Mouse (Mus musculus) neural tube, embryonic 15.5 days (tissue): Measurements from ENCODE around the gene Dbnl. TPM values are rescaled to one million over a fixed set of nuclear protein-coding genes. Genes with fewer than 3 reads are reported as not detected.
"Not testable (repeated sequence)": the region's sequence is repeated elsewhere in the genome, so short reads cannot be mapped to it uniquely, and the experiment has no call there.

Experiments used
- ATAC-seq: fragments of 200-750 bp; cut with Nextera tagmentation; 2 replicates; pipeline ENCODE4 v1.8.0; 2017; ENCODE audit warnings: mild to moderate bottlenecking, moderate TSS enrichment, moderate library complexity; ENCODE audit not compliant: low FRiP score
- H3K27ac ChIP-seq: fragments of 300-500 bp; sonication (generic); replicated peaks from 2 replicates; pipeline ENCODE4 v1.5.1; 2015; ENCODE audit warnings: mild to moderate bottlenecking, inconsistent platforms
- H3K27me3 ChIP-seq: fragments of 300-500 bp; sonication (generic); replicated peaks from 2 replicates; pipeline ENCODE4 v1.6.1; 2015; ENCODE audit warnings: inconsistent platforms
- H3K36me3 ChIP-seq: fragments of 300-500 bp; sonication (generic); 2 replicates; pipeline ENCODE4 v1.6.1; 2015; ENCODE audit warnings: inconsistent platforms
- H3K4me1 ChIP-seq: fragments of 300-500 bp; sonication (generic); 2 replicates; pipeline ENCODE4 v1.6.1; 2015; ENCODE audit warnings: inconsistent platforms
- H3K4me2 ChIP-seq: fragments of 300-500 bp; sonication (generic); 2 replicates; pipeline ENCODE4 v1.6.1; 2015; ENCODE audit warnings: inconsistent platforms, mild to moderate bottlenecking, moderate library complexity
- H3K4me3 ChIP-seq: fragments of 300-500 bp; sonication (generic); replicated peaks from 2 replicates; pipeline ENCODE4 v1.5.1; 2015; ENCODE audit warnings: mild to moderate bottlenecking, inconsistent platforms
- H3K9ac ChIP-seq: fragments of 300-500 bp; sonication (generic); replicated peaks from 2 replicates; pipeline ENCODE4 v1.6.1; 2015; ENCODE audit warnings: mild to moderate bottlenecking, inconsistent platforms
- H3K9me3 ChIP-seq: fragments of 300-500 bp; sonication (generic); replicated peaks from 2 replicates; pipeline ENCODE4 v1.6.1; 2016; ENCODE audit warnings: inconsistent platforms
- WGBS: fragments of 180-500 bp; shearing (Covaris S2); methylation state at CpG from one replicate; pipeline ENCODE4 v1.1.7; 2015; ENCODE audit warnings: mixed read lengths; 5-methylcytosine and 5-hydroxymethylcytosine counted together
- polyA plus RNA-seq: library from polyadenylated mRNA; unstranded; fragments of >200 nt; fragmentation: Nextera tagmentation; extraction: Ambion mirVana; gene quantifications from 2 replicates; pipeline ENCODE4 v1.2.1, GENCODE M21; 2015

Gene Dbnl
- polyA plus RNA-seq, 1 experiment from 2014 or later, result 131 TPM

DNA sequence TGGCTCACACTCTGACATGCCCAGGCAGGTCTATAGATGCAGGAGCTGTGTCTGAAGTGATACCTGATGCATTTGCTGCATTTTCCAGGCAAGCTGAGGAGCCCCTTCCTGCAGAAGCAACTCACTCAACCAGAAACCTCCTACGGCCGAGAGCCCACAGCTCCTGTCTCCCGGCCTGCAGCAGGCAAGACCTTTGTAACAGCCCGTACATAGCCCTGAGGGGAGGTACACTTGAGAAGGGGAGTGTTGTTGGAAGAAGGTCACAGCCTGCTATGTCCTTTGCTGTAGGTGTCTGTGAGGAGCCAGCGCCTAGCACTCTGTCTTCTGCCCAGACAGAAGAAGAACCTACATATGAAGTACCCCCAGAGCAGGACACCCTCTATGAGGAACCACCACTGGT is 9.6 kb downstream of the Dbnl start:
- no peak for ATAC-seq
- H3K27me3 ChIP-seq, result no peaks in the 10 kb centered on the region
- no peaks in the 10 kb centered on the region for H3K4me1 ChIP-seq
- H3K4me3 ChIP-seq, result no peak overlapping the region
- peaks cover 80% of the 10 kb centered on the region for H3K36me3 ChIP-seq
- H3K9ac ChIP-seq, result no peak overlapping the region
- no peak overlapping the region for H3K27ac ChIP-seq
- 93% methylated on average over 5 of the region's 5 CpGs for WGBS
- H3K4me2 ChIP-seq, result no peak overlapping the region
- no peaks in the 10 kb centered on the region for H3K9me3 ChIP-seq

DNA sequence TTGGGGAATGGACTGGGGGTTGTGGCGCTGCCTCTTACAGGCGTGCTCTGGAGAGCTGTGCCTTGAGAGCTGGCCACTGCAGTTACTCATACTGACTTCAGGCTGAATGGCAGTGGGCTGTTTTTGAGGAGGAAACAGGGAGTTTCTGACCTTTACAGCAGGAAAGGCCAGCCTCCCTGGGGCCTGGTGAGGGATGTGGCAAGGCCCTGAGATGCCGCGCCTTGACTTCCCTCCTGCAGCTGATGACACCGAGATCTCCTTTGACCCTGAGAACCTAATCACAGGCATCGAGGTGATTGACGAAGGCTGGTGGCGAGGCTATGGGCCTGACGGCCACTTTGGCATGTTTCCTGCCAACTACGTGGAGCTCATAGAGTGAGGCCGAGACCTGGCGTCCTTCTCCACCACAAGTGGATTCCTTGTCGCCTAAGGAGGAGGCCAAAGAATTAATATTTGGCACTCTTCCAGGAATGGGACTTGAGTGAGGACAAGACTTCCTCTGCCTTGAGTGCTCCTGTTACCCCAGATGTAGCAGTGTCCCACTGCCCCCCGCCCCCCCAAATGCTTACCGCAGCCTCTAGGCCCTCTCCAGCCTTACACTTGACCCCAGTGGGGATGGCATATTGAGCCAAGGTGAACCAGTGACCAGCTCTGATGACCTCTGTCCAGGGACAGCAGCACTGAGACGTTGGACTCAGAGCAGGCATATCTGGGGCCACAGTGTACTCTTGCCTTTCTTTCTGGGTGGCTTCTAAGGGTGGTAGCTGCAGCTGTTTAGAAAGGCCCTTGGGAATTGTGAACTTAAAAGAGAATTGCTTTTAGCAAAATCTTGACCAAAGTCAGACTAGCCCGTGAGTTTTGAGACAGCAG is 11.6 kb downstream of the Dbnl start:
- H3K4me2 ChIP-seq, result no peak overlapping the region
- H3K9me3 ChIP-seq, result no peaks in the 10 kb centered on the region
- H3K4me3 ChIP-seq, result no peak overlapping the region
- no peak for ATAC-seq
- no peak overlapping the region for H3K9ac ChIP-seq
- no peak overlapping the region for H3K27ac ChIP-seq
- H3K27me3 ChIP-seq, result no peaks in the 10 kb centered on the region
- H3K36me3 ChIP-seq, result peaks cover 63% of the 10 kb centered on the region
- 90% methylated on average over 17 of the region's 17 CpGs for WGBS
- H3K4me1 ChIP-seq, result no peaks in the 10 kb centered on the region

DNA sequence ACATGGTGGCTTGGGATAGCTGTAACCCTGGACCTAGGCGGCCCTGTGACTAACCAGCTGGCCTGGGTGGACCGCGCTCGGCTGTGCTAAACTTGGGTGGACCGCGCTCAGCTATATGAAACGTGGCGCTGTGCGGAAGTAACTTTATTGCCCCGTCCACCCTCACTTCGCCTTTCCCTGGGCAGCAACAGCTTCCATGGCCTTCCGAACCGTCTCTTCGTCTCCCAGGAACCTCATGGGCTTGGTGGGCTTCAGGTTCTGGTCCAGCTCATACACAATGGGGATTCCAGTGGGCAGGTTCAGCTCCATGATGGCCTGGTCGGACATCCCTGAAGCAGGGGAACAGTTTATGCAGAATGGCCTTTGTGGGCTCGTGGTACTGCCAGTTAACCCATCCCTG is 13.2 kb downstream of the Dbnl start:
- WGBS, result 95% methylated on average over 16 of the region's 16 CpGs
- Histone ChIP-seq H3K27me3 (no peaks in the 10 kb centered on the region), H3K36me3 (peaks cover 46% of the 10 kb centered on the region), H3K4me1 (no peaks in the 10 kb centered on the region), H3K27ac (no peak overlapping the region), H3K4me2 (no peak overlapping the region), H3K9ac (no peak overlapping the region), H3K4me3 (no peak overlapping the region), H3K9me3 (no peaks in the 10 kb centered on the region)
- ATAC-seq, result no peak

DNA sequence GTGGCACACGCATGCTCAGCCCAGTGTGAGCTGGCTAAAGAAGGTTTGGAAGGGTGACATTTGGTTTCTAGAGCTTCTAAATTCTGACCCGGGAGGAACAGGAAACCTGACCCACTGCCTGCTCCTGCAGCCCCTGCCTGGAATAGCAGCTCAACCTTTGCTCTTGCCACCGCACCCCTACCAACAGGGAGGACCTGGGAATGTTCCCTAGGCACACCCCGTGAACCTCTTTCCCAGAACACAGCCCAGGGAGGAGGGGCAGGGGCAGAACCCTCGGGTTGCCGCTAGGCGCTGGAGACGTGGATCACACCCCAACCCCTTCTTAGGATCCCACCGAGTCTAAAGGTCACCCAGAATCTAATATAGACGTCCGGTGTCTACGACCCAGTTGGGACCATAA is 13.7 kb downstream of the Dbnl start:
- peak; percentile 33; the same call in 1 of the 2 replicates for ATAC-seq
- 76% methylated on average over 12 of the region's 12 CpGs for WGBS
- H3K4me3 ChIP-seq, result no peak overlapping the region
- no peak overlapping the region for H3K27ac ChIP-seq
- no peaks in the 10 kb centered on the region for H3K4me1 ChIP-seq
- no peak overlapping the region for H3K4me2 ChIP-seq
- H3K36me3 ChIP-seq, result peaks cover 41% of the 10 kb centered on the region
- no peaks in the 10 kb centered on the region for H3K27me3 ChIP-seq
- no peaks in the 10 kb centered on the region for H3K9me3 ChIP-seq
- H3K9ac ChIP-seq, result no peak overlapping the region

DNA sequence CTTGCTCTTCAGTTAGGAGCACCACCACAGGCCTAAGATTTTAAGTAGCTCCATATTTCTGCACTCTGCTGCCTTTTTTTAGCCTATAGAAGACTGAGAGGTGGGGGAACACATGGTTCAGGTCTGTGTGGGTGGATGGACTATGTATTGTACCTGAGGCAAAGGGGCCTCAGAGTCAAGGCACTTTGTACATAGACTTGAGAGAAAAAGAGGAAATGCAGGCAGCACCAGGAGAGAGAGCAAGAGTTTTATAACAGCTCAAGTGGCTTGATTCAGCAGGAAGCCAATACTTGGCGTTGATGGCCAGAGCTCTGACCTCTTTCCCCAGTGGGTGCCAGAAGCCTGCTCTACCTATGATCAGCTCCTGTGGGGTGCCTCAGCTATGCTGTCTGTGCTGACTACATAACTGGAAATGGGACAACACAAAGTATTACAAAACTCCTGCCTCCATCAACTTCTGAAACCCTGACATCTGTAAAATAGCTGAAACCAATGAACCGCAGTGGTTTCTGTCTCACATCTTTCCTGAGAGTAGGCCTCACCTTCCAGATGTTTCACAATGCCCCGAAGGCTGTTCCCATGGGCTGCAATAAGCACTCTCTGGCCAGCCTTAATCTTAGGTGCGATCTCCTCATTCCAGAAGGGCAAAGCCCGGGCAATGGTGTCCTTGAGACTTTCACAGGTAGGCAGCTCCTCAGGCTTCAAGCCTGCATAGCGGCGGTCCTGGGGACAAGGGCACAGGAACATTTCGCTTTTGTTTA is 14.3 kb downstream of the Dbnl start:
- no peak overlapping the region for H3K4me2 ChIP-seq
- no peak for ATAC-seq
- H3K9me3 ChIP-seq, result no peaks in the 10 kb centered on the region
- H3K27ac ChIP-seq, result no peak overlapping the region
- WGBS, result 79% methylated on average over 8 of the region's 8 CpGs
- no peak overlapping the region for H3K9ac ChIP-seq
- H3K27me3 ChIP-seq, result no peaks in the 10 kb centered on the region
- H3K4me3 ChIP-seq, result no peak overlapping the region
- no peaks in the 10 kb centered on the region for H3K4me1 ChIP-seq
- peaks cover 35% of the 10 kb centered on the region for H3K36me3 ChIP-seq

DNA sequence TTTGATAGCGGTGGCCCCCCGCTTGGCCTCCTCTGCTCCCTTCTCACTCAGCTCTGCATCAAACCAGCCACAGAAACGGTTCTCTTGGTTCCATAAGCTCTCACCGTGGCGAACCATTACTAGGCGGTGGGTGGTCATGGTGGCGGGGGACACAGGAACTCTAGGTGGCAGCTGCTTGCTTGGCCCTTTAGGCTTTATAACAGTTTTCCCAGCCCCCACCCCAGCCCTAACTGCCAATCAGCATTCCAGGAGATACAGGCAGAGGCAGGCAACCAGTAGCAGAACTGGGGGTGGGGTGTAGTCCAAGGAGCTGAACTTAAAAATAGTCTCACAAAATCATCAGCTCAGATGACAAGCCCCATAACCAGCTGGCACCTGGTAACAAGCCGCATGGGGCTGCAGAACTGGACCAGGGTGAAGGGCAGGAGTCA is 15.3 kb downstream of the Dbnl start, which contains the start of gene Pgam2:
TSS of gene Pgam2 (minus strand) at position 183 of the 431 bp plus-strand sequence.
- Histone ChIP-seq H3K27ac (no peak within 1 kb of the TSS), H3K9ac (no peak within 1 kb of the TSS), H3K4me1 (no peaks in the 10 kb centered on the region), H3K36me3 (peaks cover 27% of the 10 kb centered on the region), H3K27me3 (no peaks in the 10 kb centered on the region), H3K9me3 (no peaks in the 10 kb centered on the region), H3K4me3 (no peak within 1 kb of the TSS), H3K4me2 (no peak within 1 kb of the TSS)
- WGBS, result 48% methylated on average over 8 of the region's 8 CpGs
- 0 out of 2 replicates have a peak, but pooled peaks have one; percentile 21 for ATAC-seq

DNA sequence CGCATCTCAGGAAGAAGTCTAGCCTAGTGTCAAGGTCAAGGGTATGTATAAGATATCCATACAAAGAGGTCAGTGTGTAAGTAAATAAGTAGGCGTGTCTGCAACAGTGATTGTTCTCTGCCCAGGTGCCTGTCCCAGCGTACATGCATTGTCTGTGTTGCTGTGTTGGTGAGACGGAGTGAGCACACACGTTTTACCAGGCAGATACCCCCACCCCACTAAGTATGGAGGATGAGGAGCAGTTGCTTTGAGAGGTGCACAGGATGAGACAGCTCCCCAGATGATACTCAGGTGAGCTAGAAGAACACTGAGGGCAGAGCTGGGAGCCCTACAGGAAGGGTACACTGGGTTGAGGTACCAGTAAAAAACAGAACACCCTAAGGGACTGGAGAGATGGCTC is 15.9 kb downstream of the Dbnl start:
- no peak overlapping the region for H3K9ac ChIP-seq
- ATAC-seq, result no peak
- WGBS, result 74% methylated on average over 5 of the region's 5 CpGs
- no peak overlapping the region for H3K4me2 ChIP-seq
- no peaks in the 10 kb centered on the region for H3K27me3 ChIP-seq
- H3K36me3 ChIP-seq, result peaks cover 21% of the 10 kb centered on the region
- H3K9me3 ChIP-seq, result no peaks in the 10 kb centered on the region
- H3K4me1 ChIP-seq, result no peaks in the 10 kb centered on the region
- H3K4me3 ChIP-seq, result no peak overlapping the region
- H3K27ac ChIP-seq, result no peak overlapping the region

DNA sequence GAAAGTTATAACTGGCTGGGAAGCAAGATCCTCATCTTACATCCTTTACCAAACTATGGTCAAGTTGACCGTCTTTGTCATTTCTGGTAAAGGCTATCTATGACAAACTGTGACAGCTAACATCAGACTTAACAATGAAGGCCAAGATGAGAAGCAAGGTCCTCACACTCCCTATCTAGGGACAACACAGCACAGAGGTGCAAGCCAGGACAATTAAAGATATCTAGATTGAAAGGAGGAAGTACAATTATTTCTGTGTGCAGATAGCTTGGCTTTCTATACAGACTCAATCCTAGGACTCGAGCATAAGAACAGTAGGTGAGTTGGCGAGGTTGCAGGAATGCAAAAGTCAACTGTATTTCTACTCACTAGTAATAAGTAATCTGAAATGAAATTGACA is 17.4 kb downstream of the Dbnl start:
- Histone ChIP-seq H3K36me3 (peaks cover 5% of the 10 kb centered on the region), H3K9me3 (no peaks in the 10 kb centered on the region), H3K4me1 (no peaks in the 10 kb centered on the region), H3K4me2 (no peak overlapping the region), H3K9ac (no peak overlapping the region), H3K4me3 (no peak overlapping the region), H3K27ac (no peak overlapping the region), H3K27me3 (no peaks in the 10 kb centered on the region)
- ATAC-seq, result no peak
- WGBS, result 89% methylated on average over 3 of the region's 3 CpGs

DNA sequence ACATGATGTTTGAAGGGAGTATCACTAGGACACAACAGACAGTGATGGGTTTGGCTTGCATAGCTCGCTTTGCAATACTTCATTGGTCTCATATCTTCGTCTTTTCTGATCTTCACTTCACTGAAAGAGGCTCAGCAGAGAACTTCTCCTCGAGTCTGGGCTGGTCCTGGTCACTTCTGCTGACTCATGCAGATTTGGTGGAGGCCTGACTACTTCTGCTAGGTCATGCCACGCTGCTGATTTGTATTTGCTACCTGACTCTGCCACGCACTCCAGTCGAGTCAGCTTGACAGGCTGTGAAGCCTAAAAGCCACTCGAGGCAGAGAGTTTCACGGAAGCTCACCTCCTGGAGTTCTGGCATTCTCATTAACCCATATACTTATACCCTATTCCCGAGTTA is 19.7 kb downstream of the Dbnl start:
- H3K27ac ChIP-seq, result no peak overlapping the region
- ATAC-seq, result no peak
- no peaks in the 10 kb centered on the region for H3K36me3 ChIP-seq
- H3K4me2 ChIP-seq, result no peak overlapping the region
- WGBS, result 87% methylated on average over 9 of the region's 9 CpGs
- H3K4me1 ChIP-seq, result no peaks in the 10 kb centered on the region
- no peaks in the 10 kb centered on the region for H3K9me3 ChIP-seq
- no peak overlapping the region for H3K4me3 ChIP-seq
- H3K9ac ChIP-seq, result no peak overlapping the region
- H3K27me3 ChIP-seq, result no peaks in the 10 kb centered on the region

DNA sequence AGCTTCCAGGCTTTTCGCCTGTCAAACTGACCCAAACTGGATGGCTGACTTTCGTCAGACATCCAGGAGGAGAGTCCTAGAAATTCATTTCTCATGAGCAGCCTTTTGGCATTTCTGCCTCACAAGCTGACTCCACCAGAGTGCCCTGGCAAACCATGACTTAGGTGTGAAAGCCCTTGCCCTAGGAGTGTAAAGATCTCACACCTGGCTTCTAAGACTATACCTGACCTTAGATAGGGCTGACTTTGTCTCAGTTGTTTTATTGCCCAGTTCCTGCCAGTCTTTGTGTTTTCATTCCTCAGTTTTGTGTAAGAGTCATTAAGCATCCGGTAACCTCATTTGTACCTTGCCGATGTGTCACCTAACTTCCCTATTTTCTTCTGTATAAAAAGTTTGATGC is 21.2 kb downstream of the Dbnl start:
- not testable (repeated sequence) for H3K4me1 ChIP-seq, H3K27me3 ChIP-seq, H3K4me2 ChIP-seq, H3K27ac ChIP-seq, H3K9me3 ChIP-seq, H3K9ac ChIP-seq, ATAC-seq, H3K4me3 ChIP-seq, H3K36me3 ChIP-seq
- WGBS, result 92% methylated on average over 4 of the region's 4 CpGs

DNA sequence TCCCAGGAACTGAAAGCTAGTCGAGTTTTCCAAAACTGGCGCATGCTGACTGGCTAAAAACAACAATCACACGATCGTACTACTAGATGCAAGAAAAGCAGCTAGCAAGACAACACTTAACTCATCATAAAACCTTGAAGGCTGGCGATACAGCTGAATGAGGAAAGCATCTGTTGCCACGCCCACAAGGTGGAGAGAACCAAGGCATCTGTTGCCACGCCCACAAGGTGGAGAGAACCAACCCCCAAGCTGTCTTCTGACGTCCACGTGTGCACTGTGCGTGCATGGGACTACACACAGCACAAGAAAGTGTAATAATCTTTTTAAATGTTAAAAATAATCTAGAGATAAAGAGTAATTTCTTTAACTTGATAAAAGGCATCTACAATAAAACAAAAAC is 25.1 kb downstream of the Dbnl start:
- Histone ChIP-seq H3K27me3 (no peaks in the 10 kb centered on the region), H3K9me3 (no peaks in the 10 kb centered on the region), H3K36me3 (no peaks in the 10 kb centered on the region), H3K4me1 (no peaks in the 10 kb centered on the region), H3K4me2 (no peak overlapping the region), H3K9ac (no peak overlapping the region), H3K4me3 (no peak overlapping the region), H3K27ac (no peak overlapping the region)
- 78% methylated on average over 10 of the region's 10 CpGs for WGBS
- no peak for ATAC-seq

DNA sequence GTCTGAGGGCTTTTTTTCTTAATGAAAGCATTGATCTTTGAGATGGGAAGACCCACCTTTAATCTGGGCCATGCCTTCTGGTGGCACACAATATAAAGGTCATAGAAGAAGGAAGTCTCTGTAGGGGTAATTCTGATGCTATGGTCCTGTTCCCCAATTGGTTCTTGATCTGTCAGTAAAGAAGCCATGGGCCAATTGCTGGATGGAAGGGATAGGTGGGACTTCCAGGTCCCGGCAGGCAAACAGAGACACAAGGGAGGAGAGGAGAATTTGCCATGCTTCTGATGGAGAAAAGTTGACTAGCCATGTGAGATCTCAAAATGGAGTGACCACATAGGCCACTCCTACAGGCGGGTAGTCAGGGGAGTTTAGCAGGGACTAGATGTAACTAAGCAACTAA is 30.9 kb downstream of the Dbnl start:
- no peak overlapping the region for H3K27ac ChIP-seq
- no peak overlapping the region for H3K4me3 ChIP-seq
- no peaks in the 10 kb centered on the region for H3K27me3 ChIP-seq
- 82% methylated on average over 2 of the region's 2 CpGs for WGBS
- H3K36me3 ChIP-seq, result no peaks in the 10 kb centered on the region
- H3K4me2 ChIP-seq, result no peak overlapping the region
- ATAC-seq, result no peak
- H3K9me3 ChIP-seq, result no peaks in the 10 kb centered on the region
- no peaks in the 10 kb centered on the region for H3K4me1 ChIP-seq
- no peak overlapping the region for H3K9ac ChIP-seq
